ENCODE assay signal across 8 mouse cellular contexts in genomic region chr16:38483582-38484309, GRCm38 (mm10). TPM values are rescaled to one million over a fixed set of nuclear protein-coding genes. Genes with fewer than 3 reads are reported as not detected.
A peak's percentile ranks its signal among the peaks of the same experiment; 100 is the strongest.
DNase-seq lines count a peak whose midpoint lies in the region; ATAC-seq lines count a peak whose summit lies in the region.

No protein-coding gene starts in this region.

- H3K4me1 ChIP-seq in limb, embryonic 10.5 days: peaks cover 11% of the 10 kb centered on the region
- no peaks in the 10 kb centered on the region for H3K4me1 ChIP-seq in midbrain, embryonic 14.5 days (ENCODE audit: control insufficient read depth, insufficient read depth, low read length)

- no peaks in the 10 kb centered on the region for H3K9me3 ChIP-seq in limb, embryonic 10.5 days (replicated peaks)
- no peaks in the 10 kb centered on the region for H3K9me3 ChIP-seq in midbrain, embryonic 14.5 days (ENCODE audit: control insufficient read depth, low read length)

- DNase-seq in ovary, postnatal 36 days (ENCODE audit: low spot score): peak; percentile 14
- DNase-seq in ovary, postnatal 10 days (ENCODE audit: low spot score): no peak
- no peak for DNase-seq in limb, embryonic 10.5 days (ENCODE audit: low spot score)
- peak; percentile 9 for DNase-seq in midbrain, embryonic 14.5 days
- peak; percentile 10 to 14 for DNase-seq in thymus, postnatal 36 days
- DNase-seq in urinary bladder, postnatal 10 days (ENCODE audit: low spot score): no peak
- DNase-seq in ovary, postnatal 14 days (ENCODE audit: low spot score): no peak

- peak; percentile 93 for ATAC-seq in granulocyte monocyte progenitor cell, adult 5-6 weeks (replicated peaks; ENCODE audit: poor library complexity, severe bottlenecking)
- ATAC-seq in midbrain, embryonic 14.5 days (ENCODE audit: low FRiP score, low TSS enrichment): no peak; the same call in 1 of the 2 replicates

- peak overlapping the region; percentile 42 for H3K4me3 ChIP-seq in limb, embryonic 10.5 days
- H3K4me3 ChIP-seq in midbrain, embryonic 14.5 days (replicated peaks; ENCODE audit: low read depth, low read length): peak overlapping the region; percentile 26

- peak overlapping the region; percentile 51 for H3K4me2 ChIP-seq in midbrain, embryonic 14.5 days (ENCODE audit: low read length)

- H3K9ac ChIP-seq in midbrain, embryonic 14.5 days (replicated peaks; ENCODE audit: low read length): no peak overlapping the region

- peaks cover 39% of the 10 kb centered on the region for H3K27me3 ChIP-seq in limb, embryonic 10.5 days (ENCODE audit: low read depth, poor library complexity, severe bottlenecking)
- H3K27me3 ChIP-seq in midbrain, embryonic 14.5 days (ENCODE audit: control insufficient read depth, insufficient read depth, low read length): peaks cover 14% of the 10 kb centered on the region; the same call in 1 of the 2 replicates

- H3K36me3 ChIP-seq in limb, embryonic 10.5 days: no peaks in the 10 kb centered on the region
- no peaks in the 10 kb centered on the region for H3K36me3 ChIP-seq in midbrain, embryonic 14.5 days (ENCODE audit: control insufficient read depth, insufficient read depth, low read length)

- 29% methylated on average over 42 of the region's 42 CpGs for WGBS in limb, embryonic 10.5 days
- WGBS in midbrain, embryonic 14.5 days: 37% methylated on average over 42 of the region's 42 CpGs

- no peak overlapping the region for H3K27ac ChIP-seq in limb, embryonic 10.5 days
- no peak overlapping the region for H3K27ac ChIP-seq in midbrain, embryonic 14.5 days (replicated peaks; ENCODE audit: low read depth, low read length)

RNA-seq across cellular contexts. Expression of gene Cd80, which starts 28.4 kb away (rescaled TPM):
- 0.21 TPM in 1 of 2 replicates, not detected in the other for total RNA-seq in granulocyte monocyte progenitor cell, adult 5-6 weeks (2014; fragmentation: Nextera tagmentation)
- total RNA-seq in granulocyte monocyte progenitor cell, adult 5-6 weeks (2017): 0.52 TPM in 1 of 2 replicates, not detected in the other
- 0.29 and 0.53 TPM in 2 replicates for polyA plus RNA-seq in limb, embryonic 10.5 days (2016; fragmentation: Nextera tagmentation; extraction: Ambion mirVana)
- 0.35 and 0.93 TPM in 2 replicates for polyA plus RNA-seq in midbrain, embryonic 14.5 days (2014; fragmentation: Nextera tagmentation; extraction: Ambion mirVana)

RNA-seq across cellular contexts. Expression of gene Adprh, which starts 31.2 kb away (rescaled TPM):
- total RNA-seq in granulocyte monocyte progenitor cell, adult 5-6 weeks (2014; fragmentation: Nextera tagmentation): 18.9 and 31.5 TPM in 2 replicates
- total RNA-seq in granulocyte monocyte progenitor cell, adult 5-6 weeks (2017): 10.8 and 15.0 TPM in 2 replicates
- polyA plus RNA-seq in limb, embryonic 10.5 days (2016; fragmentation: Nextera tagmentation; extraction: Ambion mirVana): 153 and 159 TPM in 2 replicates
- 139 and 158 TPM in 2 replicates for polyA plus RNA-seq in midbrain, embryonic 14.5 days (2014; fragmentation: Nextera tagmentation; extraction: Ambion mirVana)

RNA-seq across cellular contexts. Expression of gene Timmdc1, which starts 38.7 kb away (rescaled TPM):
- 13.7 and 15.0 TPM in 2 replicates for total RNA-seq in granulocyte monocyte progenitor cell, adult 5-6 weeks (2014; fragmentation: Nextera tagmentation)
- total RNA-seq in granulocyte monocyte progenitor cell, adult 5-6 weeks (2017): 31.5 and 33.1 TPM in 2 replicates
- 29.2 and 30.1 TPM in 2 replicates for polyA plus RNA-seq in limb, embryonic 10.5 days (2016; fragmentation: Nextera tagmentation; extraction: Ambion mirVana)
- 28.5 and 28.9 TPM in 2 replicates for polyA plus RNA-seq in midbrain, embryonic 14.5 days (2014; fragmentation: Nextera tagmentation; extraction: Ambion mirVana)

RNA-seq across cellular contexts. Expression of gene Pla1a, which starts 50.8 kb away (rescaled TPM):
- not detected in 2 replicates for total RNA-seq in granulocyte monocyte progenitor cell, adult 5-6 weeks (2014; fragmentation: Nextera tagmentation)
- not detected in 2 replicates for total RNA-seq in granulocyte monocyte progenitor cell, adult 5-6 weeks (2017)
- polyA plus RNA-seq in limb, embryonic 10.5 days (2016; fragmentation: Nextera tagmentation; extraction: Ambion mirVana): 0.11 TPM in 1 of 2 replicates, not detected in the other
- 0.26 and 0.38 TPM in 2 replicates for polyA plus RNA-seq in midbrain, embryonic 14.5 days (2014; fragmentation: Nextera tagmentation; extraction: Ambion mirVana)

Comparison
In these comparisons a context has a peak if more than half of its experiments do, and no peak if none do; other contexts are left out.
1. DNase-seq: peak in ovary, postnatal 36 days (single experiment), midbrain, embryonic 14.5 days (single experiment) and thymus, postnatal 36 days (2 of 2); none in ovary, postnatal 10 days (single experiment), limb, embryonic 10.5 days (single experiment), urinary bladder, postnatal 10 days (single experiment) and ovary, postnatal 14 days (single experiment).